Mouse (Mus musculus) bone marrow, adult 2 months (tissue): ENCODE results near the gene Gdf7. TPM values are rescaled to one million over a fixed set of nuclear protein-coding genes. Genes with fewer than 3 reads are reported as not detected.

ENCODE experiments used
- H3K27ac ChIP-seq: fragments of 200-500 bp; 2 replicates; pipeline ENCODE4 v1.5.1; 2012; ENCODE audit warnings: low read depth, mild to moderate bottlenecking, control low read depth, inconsistent platforms, low read length; ENCODE audit not compliant: control insufficient read depth, poor library complexity, insufficient read depth
- H3K4me1 ChIP-seq: fragments of 200-500 bp; 2 replicates; pipeline ENCODE4 v1.6.1; 2011; ENCODE audit warnings: low read length; ENCODE audit not compliant: control insufficient read depth, insufficient read depth
- H3K4me3 ChIP-seq: fragments of 200-500 bp; replicated peaks from 2 replicates; pipeline ENCODE3; 2011; ENCODE audit warnings: mild to moderate bottlenecking, low read depth, low read length, control low read depth; ENCODE audit not compliant: control insufficient read depth
- CTCF ChIP-seq: fragments of 200-500 bp; IDR thresholded peaks from 2 replicates; pipeline ENCODE4 v1.5.1; 2011; ENCODE audit warnings: low read length, control low read depth; ENCODE audit not compliant: control insufficient read depth, insufficient read depth
- POLR2A ChIP-seq: fragments of 200-500 bp; IDR thresholded peaks from 2 replicates; pipeline ENCODE4 v1.6.1; 2011; ENCODE audit warnings: low read depth, mild to moderate bottlenecking, control low read depth, low read length, borderline replicate concordance; ENCODE audit not compliant: control insufficient read depth
- WGBS: fragments of 180-500 bp; shearing (Covaris S2); methylation state at CpG from one replicate; pipeline ENCODE4 v1.1.7; 2018; 5-methylcytosine and 5-hydroxymethylcytosine counted together
- polyA plus RNA-seq: library from polyadenylated mRNA; stranded (reverse); fragments of >200 nt; gene quantifications from 2 replicates; pipeline ENCODE4 v1.2.4, GENCODE M21; 2011; ENCODE audit warnings: low replicate concordance; ENCODE audit not compliant: missing spikeins, insufficient read depth, insufficient read length

The Gdf7 gene
- not detected in 2 replicates for polyA plus RNA-seq

GRCm38 (mm10) chr12:8301841-8302431 lies at the start of gene Gdf7:
Gene Gdf7, minus strand, starts transcription at chr12:8301954.
- Histone ChIP-seq H3K4me1 (no peaks in the 10 kb centered on the region; the same call in 1 of the 2 replicates), H3K4me3 (no peak within 1 kb of the TSS), H3K27ac (no peak within 1 kb of the TSS)
- TF ChIP-seq POLR2A (no peak), CTCF (no peak)
- 2% methylated on average over 52 of the region's 53 CpGs for WGBS

- H3K27ac ChIP-seq: peak overlapping the region; percentile 83
- peaks cover 15% of the 10 kb centered on the region; the same call in 1 of the 2 replicates for H3K4me1 ChIP-seq
- H3K4me3 ChIP-seq: no peak overlapping the region
- no peak for TF ChIP-seq POLR2A
- TF ChIP-seq CTCF: peak; percentile 3; the same call in 1 of the 2 replicates
- WGBS: 11% methylated on average over 4 of the region's 4 CpGs
Observed at GRCm38 (mm10) chr12:8351025-8351903, 49.5 kb upstream of the Gdf7 start.

- TF ChIP-seq POLR2A (no peak), CTCF (no peak)
- 37% methylated on average over 9 of the region's 9 CpGs for WGBS
- Histone ChIP-seq H3K4me3 (no peak overlapping the region), H3K4me1 (peaks cover 21% of the 10 kb centered on the region; the same call in 1 of the 2 replicates), H3K27ac (peak overlapping the region; percentile 94)
Observed at GRCm38 (mm10) chr12:8348733-8349513, 47.2 kb upstream of the Gdf7 start.

GRCm38 (mm10) chr12:8347746-8348462 lies 46.1 kb upstream of the Gdf7 start:
- H3K4me1 ChIP-seq: peaks cover 21% of the 10 kb centered on the region; the same call in 1 of the 2 replicates
- TF ChIP-seq CTCF (no peak), POLR2A (peak; percentile 58; the same call in 1 of the 2 replicates)
- no peak overlapping the region for H3K4me3 ChIP-seq
- peak overlapping the region; percentile 94 for H3K27ac ChIP-seq
- 8% methylated on average over 8 of the region's 8 CpGs for WGBS

GRCm38 (mm10) chr12:8345539-8345938 lies 43.8 kb upstream of the Gdf7 start:
- TF ChIP-seq CTCF (no peak), POLR2A (no peak)
- peak overlapping the region; percentile 88 for H3K27ac ChIP-seq

GRCm38 (mm10) chr12:8344897-8345296 lies 43.1 kb upstream of the Gdf7 start:
- Histone ChIP-seq H3K27ac (peak overlapping the region; percentile 88), H3K4me1 (peaks cover 19% of the 10 kb centered on the region; the same call in 1 of the 2 replicates), H3K4me3 (peak overlapping the region; percentile 46)
- WGBS: 2% methylated on average over 9 of the region's 9 CpGs
- TF ChIP-seq CTCF (no peak), POLR2A (peak; percentile 66; the same call in 1 of the 2 replicates)

More at GRCm38 (mm10) chr12:8345539-8345938, 43.8 kb upstream of the Gdf7 start:
- 67% methylated on average over 5 of the region's 5 CpGs for WGBS
- peak overlapping the region; percentile 46 for H3K4me3 ChIP-seq
- peaks cover 19% of the 10 kb centered on the region; the same call in 1 of the 2 replicates for H3K4me1 ChIP-seq

- Histone ChIP-seq H3K4me3 (no peak overlapping the region), H3K27ac (no peak overlapping the region), H3K4me1 (peaks cover 15% of the 10 kb centered on the region; the same call in 1 of the 2 replicates)
- WGBS: 86% methylated on average over 3 of the region's 3 CpGs
- no peak for TF ChIP-seq CTCF
- TF ChIP-seq POLR2A: no peak
Observed at GRCm38 (mm10) chr12:8343381-8343780, 41.6 kb upstream of the Gdf7 start.
